Mouse (Mus musculus) lung, postnatal 10 days (tissue): Measurements from ENCODE around the gene Mrpl51.

Experiments
- DNase-seq: peaks from one replicate; pipeline ENCODE4 v3.0.0; 2021

The Mrpl51 gene

DNA sequence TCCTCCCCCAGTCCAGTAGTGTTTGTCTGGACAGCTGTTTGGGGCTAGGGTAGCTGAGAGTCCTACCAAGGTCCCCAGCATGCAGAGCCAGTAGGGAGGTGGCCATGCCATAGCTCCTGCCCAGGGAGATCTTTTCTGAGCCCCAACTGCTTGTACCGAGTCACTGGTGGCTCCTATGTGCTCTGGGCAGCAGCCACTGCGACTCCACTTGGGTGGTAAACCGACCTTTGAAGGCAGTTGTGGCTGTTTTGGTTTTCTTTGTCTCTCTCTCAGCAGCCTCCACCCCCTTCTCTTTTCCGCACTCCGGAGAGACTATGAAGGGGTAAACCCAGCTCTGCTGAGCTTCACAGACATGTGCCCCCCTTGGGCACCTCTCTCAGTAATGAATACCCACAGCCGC, 45.2 kb downstream of the Mrpl51 start, which contains the start of gene Cd27:
TSS of gene Cd27 (minus strand) at position 229 of the 400 bp plus-strand sequence.
- no peak for DNase-seq

- no peak for DNase-seq
Observed at GRCm38 (mm10) chr6:125237421-125237820, 45.8 kb downstream of the Mrpl51 start.

GRCm38 (mm10) chr6:125238396-125238795, 46.8 kb downstream of the Mrpl51 start:
- no peak for DNase-seq

- DNase-seq, result no peak
Observed at GRCm38 (mm10) chr6:125239547-125239946, 47.9 kb downstream of the Mrpl51 start.

GRCm38 (mm10) chr6:125240617-125241016, 49.0 kb downstream of the Mrpl51 start:
- no peak for DNase-seq

DNA sequence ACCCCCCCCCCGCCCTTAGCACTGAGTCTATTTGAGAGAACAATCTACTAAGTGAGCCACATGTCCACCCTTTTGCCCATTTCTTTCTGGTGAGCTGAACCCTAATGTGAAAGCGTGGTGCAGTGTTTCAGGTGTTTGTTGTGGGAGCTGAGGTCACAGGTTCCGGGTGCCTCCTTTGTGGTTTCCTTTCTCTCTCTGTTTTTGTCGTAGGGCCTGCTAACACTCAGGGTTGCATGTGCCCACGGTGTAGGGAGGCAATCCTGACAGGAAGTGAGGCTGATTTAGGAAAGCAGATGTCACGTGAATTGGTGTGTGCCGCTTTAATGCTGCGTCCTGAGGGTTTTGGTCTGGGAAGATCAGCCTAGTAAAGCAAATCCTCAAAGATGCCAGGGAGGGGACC, 50.0 kb downstream of the Mrpl51 start:
- DNase-seq, result no peak

- no peak for DNase-seq
Observed at GRCm38 (mm10) chr6:125244551-125244950, 53.0 kb downstream of the Mrpl51 start.
